Mouse (Mus musculus) megakaryocyte, embryonic 14.5 days (primary cell): ENCODE results near the gene Itga9. TPM values are rescaled to one million over a fixed set of nuclear protein-coding genes. Genes with fewer than 3 reads are reported as not detected.

Experiments
- H3K27me3 ChIP-seq: replicated peaks from 2 replicates; pipeline ENCODE3; 2012; ENCODE audit warnings: inconsistent platforms
- H3K36me3 ChIP-seq: replicated peaks from 2 replicates; pipeline ENCODE3; 2012; ENCODE audit warnings: low read length, inconsistent platforms, mixed read lengths
- H3K4me1 ChIP-seq: 2 replicates; pipeline ENCODE4 v1.6.1; 2012; ENCODE audit warnings: inconsistent platforms
- H3K4me3 ChIP-seq: replicated peaks from 2 replicates; pipeline ENCODE3; 2012; ENCODE audit warnings: moderate library complexity, mild to moderate bottlenecking, inconsistent platforms
- H3K9me3 ChIP-seq: 2 replicates; pipeline ENCODE4 v1.6.1; 2012; ENCODE audit warnings: inconsistent platforms
- FLI1 ChIP-seq: IDR thresholded peaks from 2 replicates; pipeline ENCODE4 v1.6.1; 2012; ENCODE audit warnings: low read length, inconsistent platforms, mixed read lengths
- GATA1 ChIP-seq: IDR thresholded peaks from 3 replicates; pipeline ENCODE4 v1.6.1; 2012; ENCODE audit warnings: mixed read lengths, low read length, inconsistent platforms, borderline replicate concordance
- polyA plus RNA-seq: library from polyadenylated mRNA; stranded (reverse); fragments of >175 nt; gene quantifications from 2 replicates; pipeline ENCODE4 v1.2.3, GENCODE M21; 2012; ENCODE audit warnings: low replicate concordance; ENCODE audit not compliant: insufficient read depth

Itga9 gene
- polyA plus RNA-seq, 1 experiment, result 0.30 TPM

DNA sequence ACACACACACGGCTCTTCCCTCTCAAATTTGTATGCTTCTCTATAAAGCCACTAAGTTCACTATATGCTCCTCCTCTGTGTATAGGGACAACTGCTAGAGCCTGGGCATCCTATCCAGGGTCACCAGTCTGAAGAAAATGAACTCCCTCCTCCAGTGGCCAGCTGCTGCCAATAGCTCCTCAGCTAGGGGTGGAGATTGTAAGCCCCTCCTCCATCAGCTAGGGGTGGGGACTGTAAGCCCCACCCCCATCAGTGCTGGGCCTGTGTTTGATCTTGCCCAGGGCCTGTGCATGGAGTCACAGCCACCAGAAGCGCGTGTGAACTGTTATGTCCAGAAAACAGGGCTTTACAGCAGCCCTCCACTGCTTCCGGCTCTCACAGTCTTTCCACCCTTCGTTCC lies 3.9 kb upstream of the Itga9 start:
- peaks cover 7% of the 10 kb centered on the region for H3K9me3 ChIP-seq
- H3K36me3 ChIP-seq, result no peaks in the 10 kb centered on the region
- TF ChIP-seq GATA1 (no peak), FLI1 (no peak)
- H3K4me1 ChIP-seq, result peaks cover 26% of the 10 kb centered on the region
- H3K27me3 ChIP-seq, result peaks cover 55% of the 10 kb centered on the region
- H3K4me3 ChIP-seq, result no peak overlapping the region

GRCm38 (mm10) chr9:118606817-118607371 lies 404 bp downstream of the Itga9 start:
- Histone ChIP-seq H3K9me3 (peaks cover 7% of the 10 kb centered on the region), H3K4me3 (peak overlapping the region; percentile 91), H3K4me1 (peaks cover 41% of the 10 kb centered on the region), H3K36me3 (no peaks in the 10 kb centered on the region), H3K27me3 (peaks cover 82% of the 10 kb centered on the region)
- TF ChIP-seq FLI1 (no peak), GATA1 (no peak)

DNA sequence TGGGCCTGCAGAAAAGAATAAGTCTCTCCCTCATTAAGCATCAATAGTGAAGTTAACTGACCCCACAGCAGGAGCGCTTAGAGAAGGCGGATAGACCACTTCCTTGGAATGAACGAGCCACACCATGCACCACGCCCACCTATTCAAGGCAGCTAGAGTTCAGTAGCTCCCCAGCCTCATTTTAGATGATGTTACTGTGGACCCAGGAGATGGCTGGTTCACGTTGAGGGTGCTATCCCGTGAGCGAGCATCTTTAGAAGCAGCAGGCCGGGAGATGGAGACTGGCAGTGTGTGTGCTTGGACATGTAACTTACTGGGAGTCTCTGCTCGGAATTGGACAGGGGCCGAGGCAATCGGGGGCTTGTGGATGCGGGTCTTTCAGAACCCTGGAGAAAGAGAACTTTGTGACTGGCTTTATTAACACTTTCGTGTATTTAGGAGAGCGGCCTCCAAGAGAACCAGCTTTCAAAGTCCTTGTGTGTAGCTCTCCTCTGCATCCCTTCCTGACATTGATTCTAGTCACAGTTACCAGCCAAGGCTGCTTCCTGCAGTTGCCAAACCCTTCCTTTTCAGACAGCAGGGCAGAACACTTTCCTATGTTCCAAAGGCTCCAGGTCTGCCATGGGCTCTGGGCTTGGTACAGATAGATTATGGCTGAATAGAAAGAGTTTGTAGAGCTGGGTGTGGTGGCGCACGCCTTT lies 1.4 kb downstream of the Itga9 start:
- Histone ChIP-seq H3K36me3 (no peaks in the 10 kb centered on the region), H3K27me3 (peaks cover 86% of the 10 kb centered on the region), H3K4me1 (peaks cover 50% of the 10 kb centered on the region), H3K4me3 (peak overlapping the region; percentile 10), H3K9me3 (peaks cover 7% of the 10 kb centered on the region)
- TF ChIP-seq GATA1 (no peak), FLI1 (no peak)

DNA sequence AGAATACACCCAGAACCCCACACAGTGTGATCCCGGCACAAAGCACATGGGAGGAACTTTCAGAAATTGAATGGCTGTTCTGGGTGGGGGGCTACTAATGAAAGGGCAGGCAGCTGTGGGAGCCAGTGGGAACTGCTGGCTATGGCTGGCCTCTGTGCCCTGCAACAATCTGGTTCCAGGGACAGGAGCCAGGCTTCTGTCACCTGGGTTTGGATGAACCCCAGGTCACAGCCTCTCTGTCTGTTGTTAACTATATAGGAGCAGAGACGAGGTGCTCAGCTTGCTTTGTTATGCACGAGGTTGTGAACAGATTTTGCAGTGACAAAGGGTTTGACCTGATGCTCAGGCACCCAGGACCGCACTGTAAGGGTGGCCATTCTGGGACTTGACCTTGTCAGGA lies 2.1 kb downstream of the Itga9 start:
- Histone ChIP-seq H3K4me3 (no peak overlapping the region), H3K36me3 (no peaks in the 10 kb centered on the region), H3K9me3 (peaks cover 7% of the 10 kb centered on the region), H3K27me3 (peaks cover 86% of the 10 kb centered on the region), H3K4me1 (peaks cover 46% of the 10 kb centered on the region)
- TF ChIP-seq FLI1, result no peak
- TF ChIP-seq GATA1, result no peak

- no peak overlapping the region for H3K4me3 ChIP-seq
- no peaks in the 10 kb centered on the region for H3K36me3 ChIP-seq
- H3K9me3 ChIP-seq, result peaks cover 4% of the 10 kb centered on the region
- peaks cover 89% of the 10 kb centered on the region for H3K27me3 ChIP-seq
- TF ChIP-seq GATA1 (no peak), FLI1 (no peak)
- H3K4me1 ChIP-seq, result peaks cover 44% of the 10 kb centered on the region
Measured at GRCm38 (mm10) chr9:118610060-118610459, 3.6 kb downstream of the Itga9 start.

- Histone ChIP-seq H3K4me3 (peak overlapping the region; percentile 83), H3K4me1 (peaks cover 43% of the 10 kb centered on the region), H3K36me3 (no peaks in the 10 kb centered on the region), H3K9me3 (no peaks in the 10 kb centered on the region), H3K27me3 (peaks cover 85% of the 10 kb centered on the region)
- TF ChIP-seq GATA1 (no peak), FLI1 (no peak)
Measured at GRCm38 (mm10) chr9:118611111-118611541, 4.6 kb downstream of the Itga9 start.

- Histone ChIP-seq H3K4me3 (no peak overlapping the region), H3K9me3 (no peaks in the 10 kb centered on the region), H3K27me3 (peaks cover 83% of the 10 kb centered on the region), H3K36me3 (no peaks in the 10 kb centered on the region), H3K4me1 (peaks cover 37% of the 10 kb centered on the region)
- no peak for TF ChIP-seq FLI1
- TF ChIP-seq GATA1, result no peak
Measured at GRCm38 (mm10) chr9:118611958-118612581, 5.6 kb downstream of the Itga9 start.

DNA sequence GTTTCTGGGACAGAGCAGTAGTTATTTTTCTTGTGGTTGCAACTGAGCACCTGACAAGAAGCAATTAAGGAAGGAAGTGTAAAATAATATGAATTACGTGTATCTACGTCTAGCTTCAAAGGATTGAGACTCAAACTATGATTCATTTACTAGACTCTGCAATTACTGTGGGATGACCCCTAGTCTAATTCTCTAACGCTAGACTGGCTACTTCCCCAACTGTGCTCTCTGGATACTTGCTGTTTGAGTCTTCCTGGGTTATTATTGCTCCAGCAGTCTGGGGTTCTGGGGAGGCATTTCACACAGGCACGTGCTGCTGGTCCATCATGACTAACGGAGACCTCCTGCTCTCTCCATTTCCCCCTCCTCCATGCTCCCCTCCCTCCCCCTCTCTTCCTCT lies 10.7 kb downstream of the Itga9 start:
- H3K9me3 ChIP-seq, result peaks cover 9% of the 10 kb centered on the region
- H3K4me1 ChIP-seq, result peaks cover 27% of the 10 kb centered on the region
- H3K27me3 ChIP-seq, result peaks cover 79% of the 10 kb centered on the region
- TF ChIP-seq FLI1, result no peak
- no peak for TF ChIP-seq GATA1
- no peak overlapping the region for H3K4me3 ChIP-seq
- no peaks in the 10 kb centered on the region for H3K36me3 ChIP-seq

- peaks cover 25% of the 10 kb centered on the region for H3K4me1 ChIP-seq
- no peak overlapping the region for H3K4me3 ChIP-seq
- TF ChIP-seq FLI1, result no peak
- TF ChIP-seq GATA1, result no peak
- peaks cover 76% of the 10 kb centered on the region for H3K27me3 ChIP-seq
- peaks cover 9% of the 10 kb centered on the region for H3K9me3 ChIP-seq
- H3K36me3 ChIP-seq, result no peaks in the 10 kb centered on the region
Measured at GRCm38 (mm10) chr9:118618732-118619250, 12.3 kb downstream of the Itga9 start.

DNA sequence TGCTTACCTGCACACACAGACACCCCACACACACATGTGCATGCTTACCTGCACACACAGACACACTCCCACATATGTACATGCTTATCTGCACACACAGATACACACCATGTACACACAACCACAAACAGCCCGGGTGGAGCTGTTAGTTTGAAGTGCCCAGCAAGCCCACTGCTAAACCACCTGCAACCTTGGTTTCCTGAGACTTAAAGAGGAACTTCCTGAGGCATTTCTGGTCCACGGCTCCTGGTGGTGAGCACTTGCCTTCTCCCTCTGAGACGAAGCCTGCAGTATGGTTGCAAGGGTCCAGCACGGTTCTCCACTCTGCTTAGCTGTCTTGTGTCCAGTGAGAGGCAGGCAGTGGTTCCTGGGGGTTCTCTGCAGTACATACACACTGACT lies 14.3 kb downstream of the Itga9 start:
- TF ChIP-seq FLI1 (no peak), GATA1 (no peak)
- H3K4me1 ChIP-seq, result peaks cover 25% of the 10 kb centered on the region
- peaks cover 9% of the 10 kb centered on the region for H3K9me3 ChIP-seq
- peaks cover 78% of the 10 kb centered on the region for H3K27me3 ChIP-seq
- H3K36me3 ChIP-seq, result no peaks in the 10 kb centered on the region
- no peak overlapping the region for H3K4me3 ChIP-seq
